Mouse (Mus musculus) embryo, embryonic 9.5 days (tissue): ENCODE measurements at regions not wholly inside any gene's neighbourhood (a gene's known extent, or its start where the extent isn't known, plus 50 kb on each side); places are given as distances from the start of the nearest gene placed in this dataset.
"Not testable (repeated sequence)": the region's sequence is repeated elsewhere in the genome, so short reads cannot be mapped to it uniquely, and the experiment has no call there.

Source experiments
- DNase-seq: peaks from one replicate; pipeline ENCODE4 v3.0.0-alpha.2; 2017; ENCODE audit errors: extremely low spot score

DNA sequence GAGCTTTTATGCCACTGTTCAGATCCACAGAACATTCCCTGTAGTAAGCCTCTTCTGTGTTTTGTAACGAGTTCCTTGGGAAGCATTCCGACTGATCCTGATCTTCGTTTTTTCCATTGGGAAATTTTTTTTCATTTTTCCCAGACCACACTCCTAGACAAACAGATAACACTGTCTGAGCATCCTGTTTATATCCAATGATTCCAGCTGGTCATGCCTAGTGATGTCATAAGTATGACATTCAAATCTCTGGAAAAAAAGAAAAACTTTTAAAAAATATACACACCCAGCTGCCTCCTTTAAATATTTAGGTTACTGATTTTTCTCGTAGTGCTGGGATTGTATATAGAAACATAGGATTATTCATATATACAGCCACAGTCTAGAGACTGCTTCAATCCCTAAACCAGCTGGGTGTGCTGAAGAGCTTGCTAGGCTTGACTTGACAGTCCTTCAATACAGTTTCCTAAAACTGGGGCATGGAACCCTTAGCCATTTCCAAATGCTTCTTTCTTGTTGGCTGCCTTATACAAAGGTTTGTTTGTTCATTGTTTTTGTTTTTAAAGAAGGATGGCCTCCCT is 116.0 kb upstream of the Ghr start:
- no peak for DNase-seq

- DNase-seq: no peak
Measured at GRCm38 (mm10) chr15:3685254-3685653, 102.0 kb upstream of the Ghr start.

GRCm38 (mm10) chr15:3677026-3677425 is 93.7 kb upstream of the Ghr start:
- DNase-seq: not testable (repeated sequence)

DNA sequence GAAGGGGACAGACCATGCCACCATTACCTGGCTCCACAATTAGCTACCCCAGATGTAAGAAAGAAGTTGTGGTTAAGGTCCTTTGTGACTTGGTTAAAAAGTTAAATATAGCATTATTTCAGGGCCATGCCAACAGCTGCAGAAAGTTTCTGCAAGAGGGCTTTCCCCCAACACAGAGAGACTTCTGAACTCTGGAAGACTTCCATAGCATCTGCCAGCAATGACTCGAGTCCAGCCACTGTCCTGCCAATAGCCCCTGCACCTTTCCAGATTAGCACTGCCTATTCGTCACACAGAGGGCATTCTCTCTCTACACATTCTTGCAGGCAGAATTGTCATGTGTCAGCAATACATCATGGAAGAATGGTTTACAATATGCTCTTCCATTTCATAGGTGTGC is 89.3 kb upstream of the Ghr start:
- DNase-seq: no peak

GRCm38 (mm10) chr15:3671169-3671568 is 87.9 kb upstream of the Ghr start:
- no peak for DNase-seq

- no peak for DNase-seq
Measured at GRCm38 (mm10) chr15:3669411-3669810, 86.1 kb upstream of the Ghr start.

DNA sequence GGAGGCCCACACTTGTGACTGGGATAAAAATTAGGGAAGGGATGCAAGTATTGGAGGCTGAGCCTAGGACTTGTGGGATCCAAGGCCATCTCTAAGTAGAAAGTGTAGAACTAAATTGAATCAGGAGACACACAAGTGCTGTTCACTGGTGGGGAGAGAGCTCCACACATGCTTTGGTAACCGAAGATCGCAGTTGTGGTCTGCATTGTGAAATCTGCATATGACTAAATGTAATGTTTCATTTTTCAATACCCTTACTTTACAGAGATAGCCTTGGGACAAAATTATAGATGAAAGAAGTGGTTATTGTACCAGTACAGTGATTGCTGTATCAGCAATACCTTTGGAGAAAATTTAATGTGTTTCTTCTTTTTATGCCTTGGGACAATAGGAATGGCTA is 85.6 kb upstream of the Ghr start:
- no peak for DNase-seq

- DNase-seq: no peak
Measured at GRCm38 (mm10) chr15:3648741-3649140, 65.4 kb upstream of the Ghr start.

- no peak for DNase-seq
Measured at GRCm38 (mm10) chr15:3640091-3640490, 56.8 kb upstream of the Ghr start.
